Mouse (Mus musculus): ENCODE measurements at regions not wholly inside any gene's neighbourhood (a gene's known extent, or its start where the extent isn't known, plus 50 kb on each side); places are given as distances from the start of the nearest gene placed in this dataset.

DNA sequence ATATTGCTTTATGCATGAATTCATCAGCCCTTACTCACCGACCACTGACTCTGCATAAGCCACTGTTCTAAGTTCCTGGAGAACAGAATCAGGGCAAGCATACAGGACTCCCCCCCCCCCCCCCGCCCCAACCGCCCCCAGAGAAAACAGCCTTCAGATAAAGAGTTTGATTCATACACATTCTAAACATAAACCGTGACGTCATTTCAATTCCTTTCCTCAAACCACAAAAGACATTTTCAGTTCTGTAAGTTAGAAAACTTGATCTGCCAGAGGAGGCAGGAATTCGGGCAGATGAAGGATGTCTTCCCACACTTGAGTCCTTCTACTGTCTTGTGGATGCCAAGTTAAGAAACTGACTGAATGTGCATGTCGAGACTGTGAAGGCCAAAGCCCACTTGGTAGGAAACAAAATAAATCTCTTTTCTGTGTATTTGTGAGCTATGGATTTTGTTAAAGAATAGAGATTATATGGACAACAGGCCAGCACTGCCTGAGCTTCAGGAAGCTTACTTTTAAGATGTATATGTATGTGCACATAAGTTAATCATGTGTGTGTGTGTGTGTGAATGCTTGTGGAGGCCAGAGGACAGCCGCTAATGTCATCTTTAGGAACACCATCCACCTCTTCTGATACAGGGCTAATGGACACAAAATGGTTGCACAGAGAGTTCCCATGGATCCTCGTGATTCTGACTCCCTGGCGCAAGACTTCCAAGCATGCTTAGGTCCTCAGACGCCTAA, 202.4 kb downstream of the Sox4 start:
- H3K9me3 ChIP-seq (replicated peaks; ENCODE audit: insufficient read depth, low read length), result no peaks in the 10 kb centered on the region
- DNase-seq (ENCODE audit: low read depth, low spot score), result no peak
- H3K4me3 ChIP-seq (ENCODE audit: control insufficient read depth in 1 of 2, insufficient read depth in 1 of 2, low read depth in 2 of 2, low read length in 2 of 2), result no peak overlapping the region
- no peak overlapping the region for H3K9ac ChIP-seq (ENCODE audit: control insufficient read depth, low read depth, low read length, poor library complexity, severe bottlenecking)
- no peaks in the 10 kb centered on the region for H3K27me3 ChIP-seq (ENCODE audit: control insufficient read depth in 1 of 2, insufficient read depth in 2 of 2, low read length in 2 of 2)
- no peaks in the 10 kb centered on the region for H3K4me1 ChIP-seq (ENCODE audit: control insufficient read depth in 1 of 2, insufficient read depth in 2 of 2, low read length in 2 of 2)
- TF ChIP-seq BHLHE40 (IDR thresholded peaks at IDR 0.05; ENCODE audit: borderline replicate concordance, low read depth, low read length) (no peak), MAFK (IDR thresholded peaks at IDR 0.05; ENCODE audit: borderline replicate concordance, low read depth, low read length) (no peak), USF2 (IDR thresholded peaks at IDR 0.05; ENCODE audit: borderline replicate concordance in 1 of 2, insufficient read depth in 1 of 2, low read depth in 1 of 2, low read length in 2 of 2) (no peak), EP300 (IDR thresholded peaks at IDR 0.05; ENCODE audit: low read depth in 1 of 2, low read length in 2 of 2) (no peak), NELFE (IDR thresholded peaks at IDR 0.05; ENCODE audit: low read depth, low read length) (no peak), E2F4 (IDR thresholded peaks at IDR 0.05; ENCODE audit: borderline replicate concordance, low read depth, low read length) (no peak), POLR2AphosphoS5 (IDR thresholded peaks at IDR 0.05; ENCODE audit: borderline replicate concordance, low read depth, low read length) (no peak), UBTF (IDR thresholded peaks at IDR 0.05; ENCODE audit: borderline replicate concordance, insufficient read depth, low read depth, low read length) (no peak), USF1 (IDR thresholded peaks at IDR 0.05; ENCODE audit: low read depth, low read length) (no peak), GATA1 (IDR thresholded peaks at IDR 0.05; ENCODE audit: low read depth, low read length) (no peak)
- H3K27ac ChIP-seq (ENCODE audit: control insufficient read depth, low read depth, low read length), result no peak overlapping the region
- no peaks in the 10 kb centered on the region for H3K36me3 ChIP-seq (ENCODE audit: control insufficient read depth in 1 of 2, insufficient read depth in 2 of 2, low read length in 2 of 2)
- no peaks in the 10 kb centered on the region for H3K79me2 ChIP-seq (ENCODE audit: control insufficient read depth, insufficient read depth, low read length, poor library complexity)

DNA sequence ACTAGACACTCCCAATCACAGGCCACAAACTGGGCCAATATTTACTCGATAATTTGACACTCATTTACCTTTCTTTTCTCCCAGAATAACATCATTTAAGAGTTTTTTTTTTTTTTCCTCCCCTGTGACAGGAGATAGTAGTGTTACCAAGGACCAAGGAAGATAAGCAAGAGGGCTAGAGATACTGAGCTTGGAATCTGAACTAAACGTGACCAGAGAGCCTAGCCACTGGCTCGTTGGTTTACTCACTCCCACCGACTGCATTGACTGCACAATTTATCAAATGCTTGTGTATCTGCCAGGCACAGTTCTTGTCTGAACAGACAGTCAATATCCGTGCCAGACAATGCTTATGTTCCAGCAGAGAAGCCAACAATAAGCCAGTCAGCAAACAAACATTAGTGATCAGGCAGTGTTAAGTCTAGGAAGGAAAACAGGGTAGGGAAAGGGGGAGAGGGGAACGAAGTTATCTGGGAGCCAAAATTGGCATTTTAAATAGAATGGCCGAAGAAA, 213.3 kb downstream of the Sox4 start:
- no peak for TF ChIP-seq ZNF384 (IDR thresholded peaks at IDR 0.05; ENCODE audit: low read depth, low read length)
- no peak for TF ChIP-seq NELFE (IDR thresholded peaks at IDR 0.05; ENCODE audit: low read depth, low read length)
- no peak for TF ChIP-seq KAT2A (conservative IDR thresholded peaks at IDR 0.05; ENCODE audit: low read depth, low read length)
- no peak for TF ChIP-seq CTCF (IDR thresholded peaks at IDR 0.05 in 2 of 3, conservative IDR thresholded peaks at IDR 0.05 in 1 of 3; ENCODE audit: control insufficient read depth in 1 of 3, insufficient read depth in 1 of 3, low read depth in 2 of 3, low read length in 3 of 3, poor library complexity in 1 of 3, severe bottlenecking in 1 of 3)
- TF ChIP-seq MAFK (IDR thresholded peaks at IDR 0.05; ENCODE audit: borderline replicate concordance, low read depth, low read length), result no peak
- no peak overlapping the region for H3K27ac ChIP-seq (ENCODE audit: control insufficient read depth, low read depth, low read length)
- no peak overlapping the region for H3K4me3 ChIP-seq (ENCODE audit: control insufficient read depth in 1 of 2, insufficient read depth in 1 of 2, low read depth in 2 of 2, low read length in 2 of 2)
- H3K36me3 ChIP-seq (ENCODE audit: control insufficient read depth in 1 of 2, insufficient read depth in 2 of 2, low read length in 2 of 2), result no peaks in the 10 kb centered on the region
- no peaks in the 10 kb centered on the region for H3K9me3 ChIP-seq (replicated peaks; ENCODE audit: insufficient read depth, low read length)
- H3K4me1 ChIP-seq (ENCODE audit: control insufficient read depth in 1 of 2, insufficient read depth in 2 of 2, low read length in 2 of 2), result no peaks in the 10 kb centered on the region
- no peak overlapping the region for H3K9ac ChIP-seq (ENCODE audit: control insufficient read depth, low read depth, low read length, poor library complexity, severe bottlenecking)
- no peaks in the 10 kb centered on the region for H3K27me3 ChIP-seq (ENCODE audit: control insufficient read depth in 1 of 2, insufficient read depth in 2 of 2, low read length in 2 of 2)
- DNase-seq (ENCODE audit: low read depth, low spot score), result no peak
- no peaks in the 10 kb centered on the region for H3K79me2 ChIP-seq (ENCODE audit: control insufficient read depth, insufficient read depth, low read length, poor library complexity)

Data from MEL (cell line).